Mouse (Mus musculus): ENCODE data around the gene Nrip3.

The Nrip3 gene

GRCm38 (mm10) chr7:109767575-109768350 is 14.1 kb downstream of the Nrip3 start:
- no peak for DNase-seq (ENCODE audit: low spot score)

DNA sequence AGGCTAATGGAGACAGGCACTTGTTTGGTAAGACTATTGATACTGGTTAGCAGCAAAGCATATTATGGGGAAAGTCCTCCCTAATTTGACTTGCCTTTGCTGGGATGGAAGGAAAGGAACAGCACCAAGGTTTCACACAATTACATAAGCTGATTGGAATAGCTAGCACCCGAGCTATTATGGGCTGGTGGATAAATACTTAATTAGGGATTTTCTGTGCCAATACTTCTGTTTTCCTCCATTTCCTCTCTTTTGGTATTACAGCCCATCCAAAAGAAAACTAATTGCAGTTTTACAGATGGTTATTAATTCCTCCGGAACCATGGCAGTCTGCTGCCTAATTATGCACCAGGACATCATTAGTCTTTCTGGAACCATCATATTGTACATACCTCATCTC is 17.8 kb downstream of the Nrip3 start:
- no peak for DNase-seq (ENCODE audit: low spot score)

- no peak for DNase-seq (ENCODE audit: low spot score)
Observed at GRCm38 (mm10) chr7:109756291-109756690, 25.5 kb downstream of the Nrip3 start.

DNA sequence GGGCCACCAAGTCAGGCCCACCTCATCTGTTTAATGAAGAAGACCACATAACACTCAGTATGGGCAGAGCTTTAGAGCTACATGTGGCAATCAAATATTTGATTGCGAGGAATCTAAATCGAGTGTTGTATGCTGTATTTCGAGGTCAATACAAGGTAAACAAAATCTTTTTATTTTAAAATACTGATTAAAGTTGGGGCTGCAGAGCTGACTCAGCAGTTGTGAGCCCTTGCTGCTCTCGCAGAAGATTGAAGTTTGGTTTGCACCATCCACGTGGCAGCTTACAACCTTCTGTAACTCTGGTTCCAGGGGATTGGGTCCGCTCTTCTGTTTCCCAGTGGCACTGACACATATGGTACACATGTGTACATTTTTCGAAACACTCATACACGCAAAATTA is 27.8 kb downstream of the Nrip3 start:
- no peak for DNase-seq (ENCODE audit: low spot score)

DNA sequence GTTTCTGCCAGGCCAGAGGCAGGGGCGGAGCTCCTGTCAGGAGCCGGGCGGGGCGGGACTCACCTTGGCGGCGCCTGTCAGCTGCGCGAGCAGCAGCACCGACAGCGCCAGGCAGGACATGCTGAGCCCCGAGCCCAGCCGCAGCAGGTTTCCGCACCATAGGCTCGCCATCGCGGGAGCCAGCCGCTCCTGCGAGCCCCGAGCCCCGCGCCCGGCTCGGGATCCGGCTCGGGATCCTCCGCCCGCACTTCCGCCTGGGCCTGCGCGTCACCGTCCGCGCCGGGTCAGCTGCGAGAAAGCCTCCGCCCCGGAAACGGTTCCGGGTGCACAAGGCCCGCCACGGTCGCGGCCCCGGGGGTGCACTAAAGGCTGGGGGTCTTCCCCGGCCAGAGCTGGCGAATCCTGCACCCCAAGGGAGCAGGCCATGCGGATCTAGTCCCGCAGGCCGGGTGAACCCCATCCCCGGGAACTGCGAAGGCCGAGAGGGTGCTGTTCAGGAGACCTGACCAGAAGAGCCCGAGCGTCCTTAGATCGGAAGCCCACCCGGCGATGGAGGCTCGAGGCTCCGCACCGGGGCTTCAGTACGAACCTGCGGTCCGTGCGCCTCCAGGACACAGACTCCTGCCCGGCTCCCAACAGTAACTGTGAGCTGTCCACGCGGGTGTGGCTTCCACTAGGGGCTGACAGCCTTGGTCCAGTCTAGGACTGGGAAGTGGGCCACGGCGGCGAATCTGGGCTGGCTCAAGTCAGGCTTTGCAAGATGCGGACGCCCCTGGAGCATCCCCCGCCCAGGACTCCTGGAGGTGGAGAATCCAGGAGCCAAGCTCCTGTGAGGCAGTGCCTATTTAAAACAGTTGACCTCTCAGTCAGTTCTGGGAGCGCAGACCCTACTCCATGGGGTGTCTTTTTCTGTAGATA is 29.6 kb downstream of the Nrip3 start, which contains the start of gene Tmem9b:
Gene Tmem9b, minus strand, starts transcription at position 868 of the 918 bp plus-strand sequence.
- DNase-seq (ENCODE audit: low spot score), result peak; percentile 58

DNA sequence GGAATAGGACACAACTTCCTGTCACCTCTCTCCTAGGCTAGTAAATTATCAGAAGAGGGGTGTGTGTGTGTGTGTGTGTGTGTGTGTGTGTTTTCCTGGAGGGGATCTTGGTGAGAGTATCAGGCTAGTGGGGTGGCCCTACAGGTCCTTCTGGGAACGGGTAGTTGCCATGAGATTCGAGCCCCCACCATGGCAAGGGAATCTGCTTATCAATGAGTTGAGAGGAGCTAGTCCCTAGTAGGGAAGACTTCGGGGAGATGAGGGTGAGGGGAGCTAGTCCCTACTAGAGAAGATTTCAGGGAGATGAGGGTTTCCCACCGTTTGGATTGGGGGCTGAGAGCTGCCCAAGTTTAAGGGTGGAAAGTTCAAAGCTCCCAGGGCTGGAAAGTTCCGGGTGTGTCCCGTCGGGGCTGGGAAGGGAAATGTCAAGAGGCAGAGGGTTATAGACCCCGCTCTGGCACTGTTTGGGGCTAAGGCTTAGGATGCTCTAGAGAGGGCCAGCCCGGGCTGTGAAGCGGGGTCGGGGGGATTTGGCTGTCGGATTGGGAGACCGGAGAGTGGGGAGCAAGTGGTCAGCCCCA is 30.3 kb downstream of the Nrip3 start:
- no peak for DNase-seq (ENCODE audit: low spot score)

DNA sequence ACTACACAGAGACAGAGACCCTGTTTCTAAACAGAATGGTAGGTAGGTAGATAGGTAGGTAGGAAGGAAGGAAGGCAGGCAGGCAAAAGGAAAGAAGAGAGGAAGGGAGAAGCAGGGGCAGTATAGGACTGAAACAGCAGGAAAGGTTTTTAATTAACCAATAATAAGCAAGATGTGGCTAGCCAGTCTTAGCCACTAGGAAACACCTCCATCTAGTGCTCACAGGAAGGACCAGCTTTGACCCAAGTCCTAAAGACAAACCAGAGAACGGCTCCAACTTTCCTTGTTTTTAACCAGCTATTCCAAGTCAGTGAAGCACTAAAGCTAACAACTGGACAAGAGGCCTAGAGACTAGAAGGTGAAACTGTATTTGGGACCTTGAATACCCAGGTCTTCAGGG is 34.1 kb downstream of the Nrip3 start:
- DNase-seq (ENCODE audit: low spot score), result no peak

DNA sequence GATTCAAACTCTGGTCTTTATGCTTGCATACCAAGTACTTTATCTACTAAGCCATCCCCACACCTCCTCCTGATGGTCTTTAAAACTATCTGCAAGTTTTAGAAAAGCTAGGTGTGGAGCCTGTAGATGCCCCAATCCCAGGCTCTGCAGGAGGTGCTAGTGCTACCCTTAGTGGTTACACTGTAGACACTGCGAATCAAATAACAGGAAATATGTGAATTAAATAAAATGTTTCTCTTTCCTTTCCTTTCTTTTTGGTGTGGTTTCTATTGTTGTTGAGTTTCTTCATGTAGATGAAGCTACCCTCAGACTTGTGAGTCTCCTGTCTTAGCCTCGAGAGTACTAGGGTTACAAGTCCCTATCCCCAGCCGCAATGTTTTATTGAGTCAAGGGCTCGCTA is 40.1 kb downstream of the Nrip3 start:
- DNase-seq (ENCODE audit: low spot score), result no peak

- DNase-seq (ENCODE audit: low spot score), result no peak
Observed at GRCm38 (mm10) chr7:109741060-109741459, 40.8 kb downstream of the Nrip3 start.

GRCm38 (mm10) chr7:109739822-109740370 is 41.9 kb downstream of the Nrip3 start:
- DNase-seq (ENCODE audit: low spot score), result no peak

DNA sequence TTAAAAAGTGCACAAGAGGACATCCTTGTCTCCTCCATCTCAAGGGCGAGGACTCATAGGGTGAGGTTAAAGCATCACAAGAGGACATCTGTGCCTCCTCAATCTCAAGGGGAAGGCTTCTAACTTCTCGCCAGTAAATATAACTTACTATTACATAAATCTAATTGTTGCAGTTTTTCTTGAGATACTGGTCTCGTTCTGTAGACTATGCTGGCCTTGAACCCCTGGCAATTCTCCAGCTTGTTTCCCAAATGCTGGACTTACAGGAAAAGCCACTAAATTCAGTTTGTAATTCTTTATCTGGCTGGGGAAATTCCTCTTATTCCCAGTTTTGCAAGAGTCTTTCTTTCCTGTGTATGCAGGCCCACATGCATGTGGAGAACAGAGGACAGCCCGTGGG is 47.0 kb downstream of the Nrip3 start:
- DNase-seq (ENCODE audit: low spot score), result peak; percentile 34

- no peak for DNase-seq (ENCODE audit: low spot score)
Observed at GRCm38 (mm10) chr7:109731626-109732025, 50.2 kb downstream of the Nrip3 start, which contains the start of gene Ascl3. Gene Ascl3, minus strand, starts transcription at chr7:109731726.

DNA sequence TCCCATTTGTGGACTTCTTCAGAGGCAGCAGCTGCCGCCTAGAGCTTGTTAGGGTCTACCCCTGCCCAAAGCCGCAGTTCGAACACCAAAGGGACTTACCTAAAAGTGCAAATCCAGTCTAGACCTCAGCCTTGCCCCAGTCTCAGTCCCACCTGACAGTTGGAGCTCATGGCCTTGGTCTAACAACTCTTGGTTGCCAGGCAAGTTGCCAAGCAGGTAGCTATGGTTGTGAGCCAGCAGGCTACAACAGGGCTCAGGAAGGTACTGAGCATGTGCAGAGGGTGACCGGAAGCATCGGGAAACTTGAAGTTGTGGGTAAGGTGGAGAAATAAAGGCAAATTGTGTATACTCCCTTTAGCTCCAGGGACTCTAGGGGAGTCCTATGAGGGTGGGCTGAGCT is 58.1 kb downstream of the Nrip3 start, which contains the start of gene BC051019:
Gene BC051019, minus strand, starts transcription at position 154 of the 400 bp plus-strand sequence.
- no peak for DNase-seq (ENCODE audit: low spot score)

- DNase-seq (ENCODE audit: low spot score), result no peak
Observed at GRCm38 (mm10) chr7:109723114-109723513, 58.7 kb downstream of the Nrip3 start.

GRCm38 (mm10) chr7:109722618-109723017 is 59.2 kb downstream of the Nrip3 start:
- no peak for DNase-seq (ENCODE audit: low spot score)

GRCm38 (mm10) chr7:109719286-109719685 is 62.5 kb downstream of the Nrip3 start:
- no peak for DNase-seq (ENCODE audit: low spot score)

DNA sequence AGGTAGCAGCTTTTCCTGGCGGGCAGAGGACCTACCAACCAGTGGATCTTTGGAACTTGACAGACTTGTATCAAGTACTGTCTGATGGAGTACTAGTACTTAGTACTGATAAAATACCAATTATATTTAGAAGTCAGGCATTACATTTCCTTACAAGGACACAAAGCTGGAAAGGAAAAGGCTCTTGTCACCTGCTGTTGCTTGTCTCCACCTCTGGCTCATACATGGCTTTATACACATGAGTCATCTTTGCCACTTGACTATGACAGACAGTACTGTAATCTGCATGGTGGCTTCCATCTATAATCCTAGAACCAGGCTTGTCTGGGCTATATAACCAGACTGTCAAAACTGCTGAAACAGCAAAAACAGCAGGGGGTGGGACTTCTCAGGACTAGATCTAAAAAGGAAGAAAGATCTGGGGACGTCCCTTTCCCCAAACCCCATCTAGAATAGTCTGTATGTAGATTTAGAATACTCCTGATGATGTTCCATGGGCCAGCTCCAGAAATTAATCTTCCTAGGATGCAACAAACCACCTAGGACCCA is 68.3 kb downstream of the Nrip3 start:
- DNase-seq (ENCODE audit: low spot score), result no peak

- no peak for DNase-seq (ENCODE audit: low spot score)
Observed at GRCm38 (mm10) chr7:109712198-109712597, 69.6 kb downstream of the Nrip3 start.

DNA sequence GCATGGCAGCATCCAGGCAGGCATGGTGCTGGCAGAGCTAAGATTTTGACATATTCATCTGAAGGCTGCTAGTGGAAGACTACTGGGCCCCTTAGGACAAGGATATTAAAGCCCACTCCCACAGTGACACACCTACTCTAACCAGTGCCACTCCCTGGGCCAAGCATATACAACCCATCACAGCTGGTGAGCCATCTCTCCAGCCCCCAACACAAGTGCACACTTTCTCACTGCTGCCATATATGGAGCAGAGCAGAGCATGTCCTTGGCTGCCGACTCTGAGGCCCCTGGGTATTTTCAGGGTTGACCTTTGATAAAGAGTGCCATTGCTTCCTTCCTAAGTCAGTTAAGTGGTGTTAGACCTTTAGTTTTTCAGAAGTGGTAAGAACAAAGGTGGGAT is 71.8 kb downstream of the Nrip3 start:
- no peak for DNase-seq (ENCODE audit: low spot score)

- peak; percentile 53 for DNase-seq (ENCODE audit: low spot score)
Observed at GRCm38 (mm10) chr7:109708961-109709382, 72.9 kb downstream of the Nrip3 start.
